10 mouse cellular contexts compared by ENCODE assay signal in the genomic region with DNA sequence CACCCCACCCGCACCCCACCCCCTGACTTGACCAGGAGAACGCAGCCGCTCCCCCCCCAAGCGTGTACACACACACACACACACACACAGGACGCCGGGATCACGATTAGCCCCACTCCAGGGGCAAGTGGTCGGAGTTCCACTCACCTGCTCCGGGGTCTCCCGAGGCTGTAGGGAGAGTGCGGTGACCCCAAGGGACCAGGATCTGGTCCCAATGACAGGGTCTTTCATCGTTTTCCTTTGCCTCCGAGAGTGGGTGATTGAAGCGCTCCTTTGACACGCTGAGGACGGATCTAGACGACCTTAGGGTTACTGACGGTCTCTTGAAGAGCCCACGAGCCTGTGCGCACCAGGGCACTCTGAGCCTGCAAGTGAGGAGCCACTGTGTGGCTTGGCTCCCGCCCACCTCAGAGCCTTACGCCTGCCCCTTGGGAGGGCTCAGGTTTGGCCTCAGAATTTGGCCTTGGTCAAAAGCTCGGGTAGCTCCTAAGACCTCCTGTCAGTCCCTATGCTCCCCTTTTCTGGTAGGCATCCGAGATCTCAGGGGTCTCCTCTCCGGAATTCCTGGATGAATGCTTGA. TPM values are rescaled to one million over a fixed set of nuclear protein-coding genes. Genes with fewer than 3 reads are reported as not detected.
DNase-seq lines count a peak whose midpoint lies in the region; ATAC-seq and TF ChIP-seq lines count a peak whose summit lies in the region.
"Had no signal": no experiment of that assay in that cellular context is flagged by ENCODE, and none has a peak within 500 bp of the region (broad histone marks: within the 10 kb centered on the region; RNA-seq: fewer than 3 reads in every experiment).

No protein-coding gene starts in this region.

- WGBS in forebrain, embryonic 16.5 days: under 1% methylated on average over 25 of the region's 25 CpGs
- 1% methylated on average over 23 of the region's 25 CpGs for WGBS in liver, postnatal 0 days (ENCODE audit: insufficient replicate concordance)

- no peak for ATAC-seq in forebrain, embryonic 16.5 days
- ATAC-seq in liver, postnatal 0 days: no peak
- ATAC-seq in cerebellum, adult (ENCODE audit: insufficient number of reproducible peaks, low FRiP score, low TSS enrichment): no peak

- H3K27me3 ChIP-seq in E14TG2a.4 (ENCODE audit: insufficient read depth, low read length): peaks cover 90% of the 10 kb centered on the region
- H3K27me3 ChIP-seq in forebrain, embryonic 16.5 days (replicated peaks; ENCODE audit: control insufficient read depth, insufficient read depth, low read length): peaks cover 94% of the 10 kb centered on the region
- peaks cover 86% of the 10 kb centered on the region for H3K27me3 ChIP-seq in liver, postnatal 0 days (ENCODE audit: insufficient read depth, low read length)

- no peak overlapping the region for H3K27ac ChIP-seq in forebrain, embryonic 16.5 days (ENCODE audit: low read length)
- H3K27ac ChIP-seq in liver, postnatal 0 days (ENCODE audit: low read depth): no peak overlapping the region
- H3K27ac ChIP-seq: macrophage had no signal

- no peaks in the 10 kb centered on the region for H3K9me3 ChIP-seq in E14TG2a.4 (ENCODE audit: low read length)
- H3K9me3 ChIP-seq in forebrain, embryonic 16.5 days (ENCODE audit: control insufficient read depth, low read length): no peaks in the 10 kb centered on the region
- H3K9me3 ChIP-seq in liver, postnatal 0 days (ENCODE audit: low read length): no peaks in the 10 kb centered on the region

- no peak for TF ChIP-seq CTCF in E14TG2a.4 (conservative IDR thresholded peaks at IDR 0.05; ENCODE audit: low read length)
- TF ChIP-seq CTCF in liver, postnatal 0 days (IDR thresholded peaks at IDR 0.05; ENCODE audit: low read depth): no peak

- H3K4me2 ChIP-seq in forebrain, embryonic 16.5 days (ENCODE audit: low read length): peak overlapping the region; percentile 41
- H3K4me2 ChIP-seq in liver, postnatal 0 days (ENCODE audit: low read depth, low read length): peak overlapping the region; percentile 50

- no peak for TF ChIP-seq EP300 in liver, postnatal 0 days (IDR thresholded peaks at IDR 0.05; ENCODE audit: low read depth)

- H3K4me3 ChIP-seq in E14TG2a.4 (replicated peaks; ENCODE audit: low read length): peak overlapping the region; percentile 57
- peak overlapping the region; percentile 28 for H3K4me3 ChIP-seq in forebrain, embryonic 16.5 days (replicated peaks; ENCODE audit: low read length)
- peak overlapping the region; percentile 20; the same call in 1 of the 2 replicates for H3K4me3 ChIP-seq in liver, postnatal 0 days (ENCODE audit: low read depth, low read length)

- peak; percentile 59 for DNase-seq in 416B (ENCODE audit: low read depth)
- no peak for DNase-seq in liver, postnatal 0 days
- no peak for DNase-seq in frontal cortex, postnatal 10 days (ENCODE audit: low spot score in 2 of 2)
- no peak for DNase-seq in right cerebral cortex, adult 2 months (ENCODE audit: low spot score in 2 of 2)
- no peak for DNase-seq in cerebellum, postnatal 4 days (ENCODE audit: low spot score in 2 of 2)

- no peaks in the 10 kb centered on the region for H3K36me3 ChIP-seq in E14TG2a.4 (ENCODE audit: insufficient read depth, low read length)
- H3K36me3 ChIP-seq in forebrain, embryonic 16.5 days (ENCODE audit: control insufficient read depth, insufficient read depth): no peaks in the 10 kb centered on the region
- H3K36me3 ChIP-seq in liver, postnatal 0 days (replicated peaks; ENCODE audit: insufficient read depth, low read length): no peaks in the 10 kb centered on the region

- peaks cover 64% of the 10 kb centered on the region for H3K4me1 ChIP-seq in E14TG2a.4 (replicated peaks; ENCODE audit: low read depth, low read length)
- H3K4me1 ChIP-seq in forebrain, embryonic 16.5 days (replicated peaks; ENCODE audit: control insufficient read depth, insufficient read depth, low read length): peaks cover 16% of the 10 kb centered on the region
- peaks cover 15% of the 10 kb centered on the region for H3K4me1 ChIP-seq in liver, postnatal 0 days (ENCODE audit: insufficient read depth)

- no peak overlapping the region for H3K9ac ChIP-seq in forebrain, embryonic 16.5 days (replicated peaks; ENCODE audit: low read depth, low read length)
- no peak overlapping the region for H3K9ac ChIP-seq in liver, postnatal 0 days (replicated peaks)

RNA-seq across cellular contexts. Expression of a gene that starts 0.3 kb away (rescaled TPM):
- polyA plus RNA-seq in forebrain, embryonic 16.5 days (2015; fragmentation: Nextera tagmentation; extraction: Ambion mirVana): not detected in 2 replicates
- polyA plus RNA-seq in liver, postnatal 0 days (2015; fragmentation: Nextera tagmentation; extraction: Ambion mirVana): 0.04 and 0.08 TPM in 2 replicates
- polyA plus RNA-seq: macrophage had no signal

RNA-seq across cellular contexts. Expression of a gene that starts 11.4 kb away (rescaled TPM):
- polyA plus RNA-seq in forebrain, embryonic 16.5 days (2015; fragmentation: Nextera tagmentation; extraction: Ambion mirVana): 0.10 and 0.42 TPM in 2 replicates
- polyA plus RNA-seq in liver, postnatal 0 days (2015; fragmentation: Nextera tagmentation; extraction: Ambion mirVana): not detected in 2 replicates
- polyA plus RNA-seq: gonadal fat pad, adult 2 months; macrophage had no signal

RNA-seq across cellular contexts. Expression of a gene that starts 15.3 kb away (rescaled TPM):
- 82.6 and 99.9 TPM in 2 replicates for polyA plus RNA-seq in forebrain, embryonic 16.5 days (2015; fragmentation: Nextera tagmentation; extraction: Ambion mirVana)
- 9.6 and 10.4 TPM in 2 replicates for polyA plus RNA-seq in liver, postnatal 0 days (2015; fragmentation: Nextera tagmentation; extraction: Ambion mirVana)

RNA-seq across cellular contexts. Expression of a gene that starts 31.0 kb away (rescaled TPM):
- polyA plus RNA-seq in forebrain, embryonic 16.5 days (2015; fragmentation: Nextera tagmentation; extraction: Ambion mirVana): 0.46 and 0.58 TPM in 2 replicates
- not detected in 2 replicates for polyA plus RNA-seq in liver, postnatal 0 days (2015; fragmentation: Nextera tagmentation; extraction: Ambion mirVana)
- polyA plus RNA-seq: macrophage had no signal

RNA-seq across cellular contexts. Expression of a gene that starts 50.3 kb away (rescaled TPM):
- polyA plus RNA-seq in forebrain, embryonic 16.5 days (2015; fragmentation: Nextera tagmentation; extraction: Ambion mirVana): 3.7 and 5.7 TPM in 2 replicates
- polyA plus RNA-seq in liver, postnatal 0 days (2015; fragmentation: Nextera tagmentation; extraction: Ambion mirVana): 58.5 and 62.4 TPM in 2 replicates
